In the genomic region with DNA sequence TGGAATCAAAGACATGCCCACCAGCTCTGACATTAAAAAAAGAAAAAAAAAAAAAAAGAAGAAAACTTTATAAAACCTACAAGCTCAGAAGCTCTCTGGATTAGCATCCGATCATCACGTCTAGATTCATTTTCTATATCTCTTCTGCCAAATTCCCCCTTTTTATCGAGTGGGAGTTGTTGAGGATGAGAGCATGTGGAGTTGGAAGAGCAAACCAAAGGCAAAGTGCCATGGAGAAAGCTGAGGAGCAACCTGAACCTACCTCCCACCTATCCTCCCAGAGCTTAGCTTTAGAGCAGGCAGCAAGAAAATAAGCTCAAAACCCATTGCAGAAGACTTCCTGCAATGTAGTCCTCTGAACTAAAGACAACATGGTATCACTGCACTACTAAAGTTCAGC, we compare ENCODE assay signal across 19 mouse cellular contexts. TPM values are rescaled to one million over a fixed set of nuclear protein-coding genes. Genes with fewer than 3 reads are reported as not detected.
"Had no signal": no experiment of that assay in that cellular context is flagged by ENCODE, and none has a peak within 500 bp of the region (broad histone marks: within the 10 kb centered on the region; RNA-seq: fewer than 3 reads in every experiment).

No protein-coding gene starts in this region.

- H3K27ac ChIP-seq: liver, embryonic 15.5 days; lung, embryonic 15.5 days; macrophage; midbrain, embryonic 13.5 days; midbrain, embryonic 15.5 days; neural tube, embryonic 12.5 days; stomach, embryonic 15.5 days; stomach, postnatal 0 days had no signal

- H3K36me3 ChIP-seq: liver, embryonic 15.5 days; lung, embryonic 15.5 days; midbrain, embryonic 13.5 days; midbrain, embryonic 15.5 days; neural tube, embryonic 12.5 days; stomach, embryonic 15.5 days had no signal

- H3K27me3 ChIP-seq: liver, embryonic 15.5 days; lung, embryonic 15.5 days; megakaryocyte, embryonic 14.5 days; midbrain, embryonic 13.5 days; midbrain, embryonic 15.5 days; neural tube, embryonic 12.5 days; stomach, embryonic 15.5 days had no signal

- H3K4me3 ChIP-seq: liver, embryonic 15.5 days; lung, embryonic 15.5 days; megakaryocyte, embryonic 14.5 days; midbrain, embryonic 13.5 days; midbrain, embryonic 15.5 days; neural tube, embryonic 12.5 days; stomach, embryonic 15.5 days had no signal

- DNase-seq: liver, postnatal 0 days; lung, adult 2 months; lung, postnatal 14 days; lung, postnatal 36 days; right cerebral cortex, postnatal 14 days; thymus, adult 18-20 months; thymus, postnatal 14 days; thymus, postnatal 36 days had no signal

- ATAC-seq: liver, postnatal 0 days; lung, postnatal 0 days; midbrain, embryonic 13.5 days; midbrain, embryonic 15.5 days had no signal

- H3K4me1 ChIP-seq: lung, embryonic 15.5 days; megakaryocyte, embryonic 14.5 days; midbrain, embryonic 13.5 days; midbrain, embryonic 15.5 days; neural tube, embryonic 12.5 days; stomach, embryonic 15.5 days had no signal

RNA-seq across cellular contexts. Expression of gene Adam21, which starts 4.1 kb away (rescaled TPM):
- polyA plus RNA-seq: liver, embryonic 15.5 days; liver, postnatal 0 days; lung, adult 2 months; spleen, adult 2 months had no signal
